Mouse (Mus musculus) lung, adult 2 months (tissue): ENCODE measurements around the gene Tpra1. TPM values are rescaled to one million over a fixed set of nuclear protein-coding genes. Genes with fewer than 3 reads are reported as not detected.
A peak's percentile ranks its signal among the peaks of the same experiment; 100 is the strongest.

ENCODE experiments used
- DNase-seq: peaks from one replicate; pipeline ENCODE4 v3.0.0; 2022
- H3K4me1 ChIP-seq: fragments of 200-500 bp; 2 replicates; pipeline ENCODE4 v1.6.1; 2011; ENCODE audit warnings: low read length; ENCODE audit not compliant: control insufficient read depth, insufficient read depth
- H3K4me3 ChIP-seq: fragments of 200-500 bp; replicated peaks from 2 replicates; pipeline ENCODE3; 2011; ENCODE audit warnings: low read depth, mild to moderate bottlenecking, control low read depth, low read length; ENCODE audit errors: extremely low read depth
- CTCF ChIP-seq: fragments of 200-500 bp; IDR thresholded peaks from 2 replicates; pipeline ENCODE4 v1.5.1; 2011; ENCODE audit warnings: mild to moderate bottlenecking, low read length, control low read depth; ENCODE audit not compliant: insufficient read depth
- POLR2A ChIP-seq: fragments of 200-500 bp; IDR thresholded peaks from 2 replicates; pipeline ENCODE4 v1.6.1; 2011; ENCODE audit warnings: low read depth, mild to moderate bottlenecking, control low read depth, low read length, borderline replicate concordance; ENCODE audit errors: extremely low read depth
- WGBS: fragments of 180-500 bp; shearing (Covaris S2); methylation state at CpG from one replicate; pipeline ENCODE4 v1.1.7; 2018; 5-methylcytosine and 5-hydroxymethylcytosine counted together
- polyA plus RNA-seq: library from polyadenylated mRNA; depleted of rRNA; stranded (reverse); fragments of >200 nt; gene quantifications from 2 replicates; pipeline ENCODE4 v1.2.3, GENCODE M21; 2012; rRNA removed

The Tpra1 gene
- polyA plus RNA-seq, result 176 and 184 TPM in 2 replicates

DNA sequence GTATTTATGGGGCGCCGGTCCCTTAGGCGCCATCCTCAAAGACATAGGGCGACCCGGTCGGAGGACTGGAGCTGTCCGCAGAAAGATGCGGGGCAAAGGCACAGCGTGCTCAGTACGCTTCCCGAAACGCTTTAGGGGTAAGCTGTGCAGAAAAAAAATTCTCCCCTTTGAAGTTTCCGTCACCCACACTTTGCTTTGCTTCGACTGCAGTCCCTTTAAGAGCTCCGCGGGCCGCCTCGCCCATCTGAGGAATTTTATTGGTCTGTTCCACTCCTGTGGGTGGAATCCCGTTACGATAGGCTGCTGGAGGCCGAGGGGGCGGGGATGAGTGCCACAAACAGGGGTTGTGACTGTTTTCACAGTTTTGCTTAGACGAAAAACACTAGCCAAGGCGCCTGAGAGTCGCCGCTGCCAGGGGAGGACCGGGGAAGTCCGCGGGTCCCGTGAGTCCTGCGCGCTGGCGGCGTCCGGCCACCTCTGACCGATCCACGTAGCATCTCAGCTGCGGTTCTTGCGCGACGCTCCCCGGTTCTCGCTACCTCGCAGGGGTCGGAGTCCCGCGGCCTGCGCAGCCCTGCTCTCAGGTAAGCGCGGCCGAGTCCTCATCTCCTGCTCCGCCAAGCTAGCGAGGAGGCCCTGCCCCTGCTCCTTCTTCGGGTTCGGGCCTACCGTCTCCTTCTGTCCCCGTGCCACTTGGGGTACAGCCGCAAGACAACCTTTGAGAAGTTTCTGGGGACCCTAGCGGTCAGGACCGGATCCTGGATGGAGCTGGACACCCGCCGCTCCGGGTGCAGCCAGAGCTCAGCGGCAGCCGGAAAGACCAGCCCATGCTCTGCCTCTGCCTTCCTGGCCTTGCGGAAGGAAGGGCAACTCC, at the start of gene Tpra1:
Gene Tpra1, plus strand, starts transcription at position 305 of the 874 bp plus-strand sequence.
- under 1% methylated on average over 66 of the region's 66 CpGs for WGBS
- peak; percentile 91 for DNase-seq
- Histone ChIP-seq H3K4me3 (peak within 1 kb of the TSS; percentile 91), H3K4me1 (peaks cover 17% of the 10 kb centered on the region)
- TF ChIP-seq POLR2A (peak; percentile 43; the same call in 1 of the 2 replicates), CTCF (no peak)

DNA sequence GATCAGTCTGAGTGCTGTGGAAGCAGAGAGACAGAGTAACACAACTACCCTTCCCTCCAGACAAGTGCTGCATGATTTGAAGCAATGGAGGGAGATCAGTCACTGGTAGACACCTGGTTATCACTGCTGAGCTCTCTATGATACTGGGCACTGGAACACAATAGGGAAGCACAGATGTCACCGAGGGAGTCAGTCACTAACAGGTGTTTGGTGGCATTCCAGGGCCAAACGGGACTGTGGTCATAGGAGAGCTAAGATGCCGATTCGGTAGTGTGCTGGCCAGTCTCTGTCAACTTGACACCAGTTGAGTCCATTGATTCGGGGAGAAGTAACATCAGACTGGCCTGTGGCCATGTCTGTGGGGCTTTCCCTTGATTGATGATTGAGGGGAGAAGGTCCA, 47.5 kb upstream of the Tpra1 start:
- DNase-seq, result no peak
- Histone ChIP-seq H3K4me1 (no peaks in the 10 kb centered on the region), H3K4me3 (no peak overlapping the region)
- 72% methylated on average over 5 of the region's 5 CpGs for WGBS
- no peak for TF ChIP-seq POLR2A
- no peak for TF ChIP-seq CTCF

DNA sequence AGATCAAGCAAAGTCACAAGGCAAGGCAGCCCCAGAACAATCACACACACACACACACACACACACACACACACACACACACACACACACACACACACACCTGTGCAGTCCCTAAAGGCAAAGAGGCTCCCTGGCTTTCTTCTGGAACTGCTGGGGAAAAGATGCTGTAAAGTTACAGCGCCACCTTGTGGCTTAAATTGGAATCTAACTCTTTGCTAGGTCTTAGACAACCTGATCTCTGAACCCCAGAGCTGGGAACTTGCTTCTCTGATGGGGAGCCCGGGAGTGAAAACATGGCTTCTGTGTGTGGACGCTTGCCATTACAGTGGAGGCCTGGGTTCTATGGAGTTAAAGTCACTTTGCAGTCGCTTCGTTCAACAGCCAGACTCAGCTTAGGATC, 46.4 kb upstream of the Tpra1 start:
- no peak for TF ChIP-seq CTCF
- no peak for TF ChIP-seq POLR2A
- H3K4me1 ChIP-seq, result no peaks in the 10 kb centered on the region
- H3K4me3 ChIP-seq, result no peak overlapping the region
- peak; percentile 34 for DNase-seq
- 26% methylated on average over 5 of the region's 5 CpGs for WGBS

DNA sequence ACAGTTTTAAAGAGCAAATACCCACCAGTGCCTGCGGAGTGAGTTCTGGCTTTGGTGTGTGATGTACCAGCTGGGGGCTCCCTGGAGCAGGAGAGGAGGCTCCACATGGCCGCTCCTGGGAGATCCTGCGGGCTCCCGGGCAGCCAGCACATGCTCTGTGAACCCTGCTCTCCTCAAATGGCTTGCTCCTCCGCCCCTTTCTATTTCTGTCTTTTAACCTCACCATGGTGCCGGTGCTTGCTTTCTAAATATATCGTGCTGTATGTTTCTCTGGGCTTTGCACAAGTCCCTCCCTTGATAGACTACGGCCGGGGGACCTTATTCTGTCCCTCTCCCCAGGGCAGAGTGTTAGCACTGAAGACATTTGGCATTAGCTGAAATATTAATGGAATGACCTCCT, 44.8 kb upstream of the Tpra1 start:
- WGBS, result 27% methylated on average over 9 of the region's 9 CpGs
- Histone ChIP-seq H3K4me3 (no peak overlapping the region), H3K4me1 (no peaks in the 10 kb centered on the region)
- TF ChIP-seq POLR2A, result no peak
- no peak for TF ChIP-seq CTCF
- DNase-seq, result no peak

DNA sequence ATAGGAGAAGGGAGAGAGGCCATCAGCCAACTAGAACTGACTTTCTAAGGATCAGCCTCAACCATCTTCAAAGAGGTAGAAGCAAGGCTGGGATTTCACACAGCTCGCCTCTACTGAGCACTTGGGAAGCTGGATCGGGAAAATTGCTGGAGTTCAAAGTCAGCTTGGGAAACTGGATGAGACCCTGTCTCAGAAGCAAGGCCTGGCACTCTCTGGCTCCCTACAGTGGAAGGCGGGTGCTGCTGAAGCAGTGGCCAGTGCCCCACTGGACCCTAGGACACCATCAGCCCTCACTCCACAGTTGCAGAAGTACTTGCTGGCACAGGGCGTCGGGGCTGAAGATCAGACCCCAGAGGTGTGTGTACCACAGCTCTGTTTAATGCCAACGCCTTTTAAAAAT, 44.2 kb upstream of the Tpra1 start:
- Histone ChIP-seq H3K4me1 (no peaks in the 10 kb centered on the region), H3K4me3 (no peak overlapping the region)
- TF ChIP-seq CTCF, result no peak
- TF ChIP-seq POLR2A, result no peak
- no peak for DNase-seq
- WGBS, result 81% methylated on average over 6 of the region's 6 CpGs

DNA sequence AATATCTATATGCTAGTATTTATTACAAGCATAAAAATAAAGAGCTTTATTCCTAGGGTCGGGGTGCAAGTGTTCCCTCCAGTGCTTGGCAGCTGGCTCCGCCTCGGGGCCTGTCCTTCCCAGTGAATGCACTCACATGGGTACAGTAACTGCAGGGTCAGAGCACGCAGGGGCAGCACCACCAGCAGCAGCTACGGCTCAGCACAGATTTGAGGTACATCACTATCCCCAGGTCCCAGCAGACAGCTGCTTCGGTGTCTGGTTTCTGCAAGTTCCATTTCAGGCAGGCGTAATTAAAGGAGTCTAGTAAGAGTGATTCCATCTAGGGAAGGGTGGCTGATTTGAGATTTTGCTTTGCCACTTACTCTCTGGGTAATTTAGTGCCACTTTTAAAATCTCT, 43.7 kb upstream of the Tpra1 start:
- no peaks in the 10 kb centered on the region for H3K4me1 ChIP-seq
- no peak overlapping the region for H3K4me3 ChIP-seq
- DNase-seq, result no peak
- TF ChIP-seq POLR2A (no peak), CTCF (no peak)
- 82% methylated on average over 7 of the region's 7 CpGs for WGBS

DNA sequence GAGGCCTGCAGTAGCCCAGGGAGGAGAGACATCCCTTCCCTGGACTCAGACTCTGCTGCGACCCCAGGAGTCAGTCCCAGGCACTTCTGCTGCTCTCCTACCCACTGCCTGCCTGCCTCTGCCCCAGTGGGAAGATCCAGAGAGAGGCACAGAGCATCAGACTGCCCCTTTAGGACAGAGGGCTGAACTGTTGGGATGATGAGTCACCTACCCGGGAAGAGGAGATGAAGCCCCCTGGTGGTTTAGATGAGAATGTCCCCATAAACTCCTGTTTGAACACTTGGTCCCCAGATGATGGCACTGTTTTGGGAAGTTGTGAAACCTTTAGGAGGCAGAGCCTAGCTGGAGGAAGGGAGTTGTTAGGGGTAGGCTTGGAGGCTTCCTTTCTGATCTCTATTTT, 41.1 kb upstream of the Tpra1 start:
- no peak for DNase-seq
- no peaks in the 10 kb centered on the region for H3K4me1 ChIP-seq
- no peak for TF ChIP-seq POLR2A
- peak; percentile 39 for TF ChIP-seq CTCF
- no peak overlapping the region for H3K4me3 ChIP-seq
- WGBS, result 15% methylated on average over 2 of the region's 2 CpGs

DNA sequence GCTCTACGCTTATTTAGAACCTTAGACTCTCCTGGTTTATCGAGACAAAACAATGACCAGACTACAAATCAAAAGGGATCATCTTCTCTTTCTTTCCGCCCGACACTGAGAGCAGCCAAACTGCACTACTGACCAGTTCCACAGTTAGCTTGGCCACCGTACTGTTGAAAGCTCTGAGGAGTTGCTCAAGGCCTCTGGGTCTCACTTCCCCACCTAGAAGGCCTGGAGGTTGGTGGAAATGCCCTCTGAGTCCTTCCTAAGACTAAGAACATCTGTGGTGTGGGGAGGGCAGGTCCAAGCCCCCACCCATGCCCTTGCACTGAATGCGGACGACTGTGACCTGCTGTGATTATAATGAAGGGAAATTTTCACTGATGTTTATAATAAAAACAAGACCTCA, 36.3 kb upstream of the Tpra1 start:
- 77% methylated on average over 7 of the region's 7 CpGs for WGBS
- no peak overlapping the region for H3K4me3 ChIP-seq

DNA sequence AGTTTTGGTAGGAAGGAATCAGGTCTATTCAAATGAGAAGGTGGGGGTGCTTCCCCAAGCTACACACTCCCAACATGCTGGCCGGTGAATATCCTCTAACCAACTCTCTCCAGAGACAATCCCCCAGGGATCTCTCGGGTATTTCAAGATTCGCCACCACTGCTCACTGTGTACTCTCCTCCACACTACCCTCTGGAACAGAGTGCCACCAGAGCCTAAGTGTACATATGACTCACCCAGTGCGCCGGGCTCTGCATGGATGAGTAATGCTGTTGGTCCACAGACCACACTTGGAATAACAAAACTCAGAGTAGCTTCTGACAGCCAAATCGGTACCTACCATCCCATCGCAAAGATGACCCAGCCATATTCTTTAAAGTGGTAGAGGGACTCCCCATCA, 32.6 kb upstream of the Tpra1 start:
- no peak for DNase-seq
- peaks cover 4% of the 10 kb centered on the region; the same call in 1 of the 2 replicates for H3K4me1 ChIP-seq
- 78% methylated on average over 7 of the region's 7 CpGs for WGBS
- no peak overlapping the region for H3K4me3 ChIP-seq
- TF ChIP-seq POLR2A, result no peak
- TF ChIP-seq CTCF, result no peak

More for the DNA sequence above, 36.3 kb upstream of the Tpra1 start:
- no peak for TF ChIP-seq POLR2A
- no peak for TF ChIP-seq CTCF
- no peaks in the 10 kb centered on the region for H3K4me1 ChIP-seq
- no peak for DNase-seq

DNA sequence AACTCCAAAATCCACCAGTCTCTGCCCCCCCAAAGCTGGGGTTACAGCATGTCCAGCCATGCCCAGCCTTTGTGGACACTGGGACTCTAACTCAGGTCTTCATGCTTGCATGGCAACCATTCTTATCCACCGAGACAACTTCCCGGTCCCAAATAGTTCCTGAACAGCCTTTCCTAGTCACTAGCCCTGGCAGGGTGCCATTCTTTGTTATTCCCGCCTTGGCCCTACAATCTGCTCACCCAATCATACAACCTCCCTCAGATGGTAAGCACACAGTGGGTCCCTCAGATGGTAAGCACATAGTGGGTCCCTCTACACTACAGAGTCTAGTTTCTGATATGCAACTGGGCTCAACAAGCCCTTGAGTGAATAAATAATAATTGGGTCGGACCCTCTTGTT, 31.5 kb upstream of the Tpra1 start:
- H3K4me1 ChIP-seq, result peaks cover 4% of the 10 kb centered on the region; the same call in 1 of the 2 replicates
- no peak for DNase-seq
- TF ChIP-seq CTCF (no peak), POLR2A (no peak)
- no peak overlapping the region for H3K4me3 ChIP-seq
- WGBS, result 44% methylated on average over 4 of the region's 4 CpGs

DNA sequence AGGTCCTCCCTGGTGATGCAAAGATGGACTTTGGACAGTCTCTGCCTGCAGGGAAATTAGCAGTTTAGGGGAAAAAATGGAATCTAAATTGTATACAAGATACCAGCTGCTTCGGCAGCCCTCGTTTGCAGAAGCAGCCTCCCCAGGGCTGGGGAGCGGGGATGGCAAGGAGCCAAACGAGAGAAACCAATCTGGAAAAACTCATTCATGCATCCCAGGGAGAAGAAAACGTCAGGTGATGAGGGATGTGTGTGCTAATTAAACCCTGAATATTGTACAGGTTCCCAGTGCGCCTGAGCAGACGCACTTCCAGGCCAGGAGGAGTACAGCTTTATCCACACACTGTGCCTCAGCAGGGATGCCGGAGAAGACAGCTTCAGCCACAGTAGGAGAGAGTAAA, 30.5 kb upstream of the Tpra1 start:
- WGBS, result 58% methylated on average over 8 of the region's 8 CpGs

More for the DNA sequence above, 30.5 kb upstream of the Tpra1 start:
- Histone ChIP-seq H3K4me3 (no peak overlapping the region), H3K4me1 (peaks cover 4% of the 10 kb centered on the region; the same call in 1 of the 2 replicates)
- no peak for TF ChIP-seq CTCF
- no peak for TF ChIP-seq POLR2A
- DNase-seq, result no peak
